In the genomic region with DNA sequence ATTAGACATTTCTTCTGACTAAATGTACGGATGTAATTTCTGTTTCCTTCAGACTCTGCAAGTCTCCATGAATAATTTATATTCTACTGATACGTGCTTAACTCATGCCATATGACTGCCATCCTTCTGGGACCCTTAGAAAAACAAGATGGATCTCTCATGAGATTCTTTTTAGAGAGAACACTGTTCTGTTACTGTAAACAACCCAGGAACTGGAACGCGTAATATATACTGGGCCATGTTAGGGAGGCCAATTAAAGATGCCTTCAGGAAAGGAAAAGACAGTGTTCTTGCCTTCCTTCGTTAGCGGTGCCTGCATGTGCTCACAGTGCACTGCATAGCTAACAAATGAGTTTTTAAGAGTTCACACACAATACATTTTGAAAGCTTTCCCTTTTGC, we compare ENCODE assay signal across 22 mouse cellular contexts. TPM values are rescaled to one million over a fixed set of nuclear protein-coding genes. Genes with fewer than 3 reads are reported as not detected.
DNase-seq lines count a peak whose midpoint lies in the region; ATAC-seq and TF ChIP-seq lines count a peak whose summit lies in the region.
"Had no signal": no experiment of that assay in that cellular context is flagged by ENCODE, and none has a peak within 500 bp of the region (broad histone marks: within the 10 kb centered on the region; RNA-seq: fewer than 3 reads in every experiment).

No protein-coding gene starts in this region.

- intact Hi-C loops in heart, adult 2 months (cut with DNase I): no loop called here

- H3K27ac ChIP-seq in hindbrain, embryonic 15.5 days (replicated peaks): no peak overlapping the region
- no peak overlapping the region for H3K27ac ChIP-seq in hindbrain, postnatal 0 days
- peak overlapping the region; percentile 7 for H3K27ac ChIP-seq in embryonic facial prominence, embryonic 14.5 days (replicated peaks; ENCODE audit: low read depth, low read length)
- no peak overlapping the region for H3K27ac ChIP-seq in midbrain, embryonic 15.5 days
- no peak overlapping the region for H3K27ac ChIP-seq in heart, adult 2 months
- H3K27ac ChIP-seq: heart, embryonic 13.5 days; intestine, embryonic 15.5 days; left cerebral cortex, adult 2 months had no signal

- WGBS in hindbrain, embryonic 15.5 days: 51% methylated on average over 6 of the region's 6 CpGs
- WGBS in hindbrain, postnatal 0 days: 60% methylated on average over 6 of the region's 6 CpGs
- WGBS in embryonic facial prominence, embryonic 14.5 days: 45% methylated on average over 6 of the region's 6 CpGs
- WGBS in midbrain, embryonic 15.5 days: 50% methylated on average over 6 of the region's 6 CpGs
- WGBS in heart, adult 2 months: 96% methylated on average over 6 of the region's 6 CpGs

- no peak overlapping the region for H3K4me2 ChIP-seq in hindbrain, embryonic 15.5 days
- H3K4me2 ChIP-seq in hindbrain, postnatal 0 days (ENCODE audit: low read depth, low read length): no peak overlapping the region
- H3K4me2 ChIP-seq in embryonic facial prominence, embryonic 14.5 days (ENCODE audit: low read depth, low read length): no peak overlapping the region
- H3K4me2 ChIP-seq in midbrain, embryonic 15.5 days: no peak overlapping the region
- H3K4me2 ChIP-seq: heart, embryonic 13.5 days; intestine, embryonic 15.5 days had no signal

- H3K9me3 ChIP-seq in hindbrain, embryonic 15.5 days: no peaks in the 10 kb centered on the region
- H3K9me3 ChIP-seq in hindbrain, postnatal 0 days (ENCODE audit: low read length): no peaks in the 10 kb centered on the region
- no peaks in the 10 kb centered on the region for H3K9me3 ChIP-seq in embryonic facial prominence, embryonic 14.5 days (ENCODE audit: control insufficient read depth, low read length)
- H3K9me3 ChIP-seq in midbrain, embryonic 15.5 days: no peaks in the 10 kb centered on the region
- H3K9me3 ChIP-seq: heart, embryonic 13.5 days; intestine, embryonic 15.5 days; megakaryocyte, embryonic 14.5 days had no signal

- DNase-seq in hindbrain, postnatal 0 days (ENCODE audit: low spot score): no peak
- DNase-seq in brain, embryonic 14.5 days (ENCODE audit: low read depth): peak; percentile 57
- DNase-seq in embryonic facial prominence, embryonic 14.5 days (ENCODE audit: low spot score): peak; percentile 36
- DNase-seq in heart, adult 2 months: no peak
- DNase-seq in kidney, postnatal 36 days: no peak
- DNase-seq: adrenal gland, postnatal 36 days; cerebellum, adult 9-10 months; heart, postnatal 36 days; kidney, postnatal 4 days; layer of hippocampus, adult 9-11 months; left cerebral cortex, postnatal 4 days; liver; lung, postnatal 10 days; right cerebral cortex, postnatal 4 days; thymus, postnatal 14 days had no signal

- H3K9ac ChIP-seq in hindbrain, embryonic 15.5 days: no peak overlapping the region
- no peak overlapping the region for H3K9ac ChIP-seq in hindbrain, postnatal 0 days (replicated peaks; ENCODE audit: low read length)
- no peak overlapping the region for H3K9ac ChIP-seq in embryonic facial prominence, embryonic 14.5 days (ENCODE audit: low read depth, low read length)
- no peak overlapping the region for H3K9ac ChIP-seq in midbrain, embryonic 15.5 days
- no peak overlapping the region for H3K9ac ChIP-seq in heart, adult 2 months (ENCODE audit: low read depth, low read length)
- H3K9ac ChIP-seq: heart, embryonic 13.5 days; intestine, embryonic 15.5 days had no signal

- peaks cover 1% of the 10 kb centered on the region for H3K79me2 ChIP-seq in heart, adult 2 months (replicated peaks; ENCODE audit: control insufficient read depth, insufficient read depth, low read length)

- no peak for TF ChIP-seq EP300 in heart, adult 2 months (IDR thresholded peaks at IDR 0.05; ENCODE audit: insufficient read depth, low read depth, low read length)

- no peaks in the 10 kb centered on the region for H3K27me3 ChIP-seq in hindbrain, embryonic 15.5 days
- no peaks in the 10 kb centered on the region for H3K27me3 ChIP-seq in hindbrain, postnatal 0 days (ENCODE audit: insufficient read depth, low read length)
- no peaks in the 10 kb centered on the region for H3K27me3 ChIP-seq in embryonic facial prominence, embryonic 14.5 days (replicated peaks; ENCODE audit: control insufficient read depth, insufficient read depth, low read length)
- H3K27me3 ChIP-seq in midbrain, embryonic 15.5 days (replicated peaks): no peaks in the 10 kb centered on the region
- H3K27me3 ChIP-seq in heart, adult 2 months (ENCODE audit: control insufficient read depth, insufficient read depth, low read length): no peaks in the 10 kb centered on the region
- H3K27me3 ChIP-seq: heart, embryonic 13.5 days; intestine, embryonic 15.5 days had no signal

- TF ChIP-seq CTCF in hindbrain, postnatal 0 days (IDR thresholded peaks at IDR 0.05; ENCODE audit: low read depth): no peak
- no peak for TF ChIP-seq CTCF in brain, embryonic 14.5 days (IDR thresholded peaks at IDR 0.05; ENCODE audit: borderline replicate concordance, extremely low read depth, insufficient read depth, insufficient read length)
- no peak for TF ChIP-seq CTCF in heart, adult 2 months (IDR thresholded peaks at IDR 0.05)

- no peak for TF ChIP-seq POLR2A in brain, embryonic 14.5 days (IDR thresholded peaks at IDR 0.05; ENCODE audit: borderline replicate concordance, extremely low read depth, insufficient read depth, insufficient read length, poor library complexity, severe bottlenecking)
- TF ChIP-seq POLR2A in heart, adult 2 months (IDR thresholded peaks at IDR 0.05; ENCODE audit: insufficient read depth, low read depth, low read length): no peak

- no peak overlapping the region for H3K4me3 ChIP-seq in hindbrain, embryonic 15.5 days
- no peak overlapping the region for H3K4me3 ChIP-seq in hindbrain, postnatal 0 days (ENCODE audit: low read length)
- no peak overlapping the region for H3K4me3 ChIP-seq in embryonic facial prominence, embryonic 14.5 days (ENCODE audit: low read depth, low read length)
- no peak overlapping the region for H3K4me3 ChIP-seq in midbrain, embryonic 15.5 days
- H3K4me3 ChIP-seq in heart, adult 2 months: no peak overlapping the region
- H3K4me3 ChIP-seq: heart, embryonic 13.5 days; intestine, embryonic 15.5 days; left cerebral cortex, adult 2 months; megakaryocyte, embryonic 14.5 days; myocyte had no signal

- no peaks in the 10 kb centered on the region; the same call in 1 of the 2 replicates for H3K4me1 ChIP-seq in hindbrain, embryonic 15.5 days (replicated peaks)
- no peaks in the 10 kb centered on the region for H3K4me1 ChIP-seq in hindbrain, postnatal 0 days (ENCODE audit: insufficient read depth, low read length)
- H3K4me1 ChIP-seq in embryonic facial prominence, embryonic 14.5 days (ENCODE audit: control insufficient read depth, insufficient read depth, low read length): no peaks in the 10 kb centered on the region
- H3K4me1 ChIP-seq in midbrain, embryonic 15.5 days: peaks cover 3% of the 10 kb centered on the region; the same call in 1 of the 2 replicates
- H3K4me1 ChIP-seq in heart, adult 2 months (ENCODE audit: control insufficient read depth, insufficient read depth, low read length): 0 out of 2 replicates have a peak, but pooled peaks cover 1% of the 10 kb centered on the region
- H3K4me1 ChIP-seq: intestine, embryonic 15.5 days had no signal

- ATAC-seq in hindbrain, embryonic 15.5 days (ENCODE audit: low FRiP score, low read depth): 0 out of 2 replicates have a peak, but pooled peaks have one; percentile 39
- ATAC-seq in hindbrain, postnatal 0 days: no peak
- ATAC-seq in embryonic facial prominence, embryonic 14.5 days (ENCODE audit: low read depth): peak; percentile 67
- peak; percentile 86 for ATAC-seq in midbrain, embryonic 15.5 days (replicated peaks)
- ATAC-seq: intestine, embryonic 15.5 days had no signal

- no peaks in the 10 kb centered on the region for H3K36me3 ChIP-seq in hindbrain, embryonic 15.5 days
- no peaks in the 10 kb centered on the region for H3K36me3 ChIP-seq in hindbrain, postnatal 0 days (ENCODE audit: insufficient read depth, low read length)
- H3K36me3 ChIP-seq in embryonic facial prominence, embryonic 14.5 days (ENCODE audit: control insufficient read depth, insufficient read depth, low read length): no peaks in the 10 kb centered on the region
- H3K36me3 ChIP-seq in midbrain, embryonic 15.5 days (replicated peaks): no peaks in the 10 kb centered on the region
- H3K36me3 ChIP-seq in heart, adult 2 months (ENCODE audit: control insufficient read depth, insufficient read depth, low read length): no peaks in the 10 kb centered on the region; the same call in 1 of the 2 replicates
- H3K36me3 ChIP-seq: heart, embryonic 13.5 days had no signal

RNA-seq across cellular contexts. Expression of gene Myo6, which starts 53.9 kb away (rescaled TPM):
- 20.9 and 23.8 TPM in 2 replicates for polyA plus RNA-seq in hindbrain, embryonic 15.5 days (2015; fragmentation: Nextera tagmentation; extraction: Ambion mirVana)
- 48.4 and 53.6 TPM in 2 replicates for total RNA-seq in hindbrain, postnatal 0 days (2014; rRNA removed)
- polyA plus RNA-seq in hindbrain, postnatal 0 days (2015; fragmentation: Nextera tagmentation; extraction: Ambion mirVana): 32.6 and 35.9 TPM in 2 replicates
- polyA plus RNA-seq in brain, embryonic 14.5 days (2012; rRNA removed): 8.7 and 17.1 TPM in 2 replicates
- 18.1 and 20.1 TPM in 2 replicates for polyA plus RNA-seq in embryonic facial prominence, embryonic 14.5 days (2014; fragmentation: Nextera tagmentation; extraction: Ambion mirVana)
- polyA plus RNA-seq in midbrain, embryonic 15.5 days (2015; fragmentation: Nextera tagmentation; extraction: Ambion mirVana): 18.1 and 19.3 TPM in 2 replicates
- total RNA-seq in heart, adult 2 months (2021): 10 to 100 TPM; 10.5 to 11.4 TPM
- polyA plus RNA-seq in heart, adult 2 months (2012; rRNA removed): 6.4 and 6.9 TPM in 2 replicates

Comparison
In these comparisons a context has a peak if more than half of its experiments do, and no peak if none do; other contexts are left out.
1. DNase-seq: peak in brain, embryonic 14.5 days (single experiment) and embryonic facial prominence, embryonic 14.5 days (single experiment); none in hindbrain, postnatal 0 days (single experiment), heart, adult 2 months (0 of 2) and kidney, postnatal 36 days (0 of 2).